Mouse (Mus musculus) frontal cortex, postnatal 36 days (tissue): ENCODE results near the gene Cox8a.

ENCODE experiments used
- DNase-seq, 2 experiments: peaks; one replicate each; pipeline ENCODE4 v3.0.0; 2022; ENCODE audit warnings: low spot score in 2 of 2

Cox8a gene

DNA sequence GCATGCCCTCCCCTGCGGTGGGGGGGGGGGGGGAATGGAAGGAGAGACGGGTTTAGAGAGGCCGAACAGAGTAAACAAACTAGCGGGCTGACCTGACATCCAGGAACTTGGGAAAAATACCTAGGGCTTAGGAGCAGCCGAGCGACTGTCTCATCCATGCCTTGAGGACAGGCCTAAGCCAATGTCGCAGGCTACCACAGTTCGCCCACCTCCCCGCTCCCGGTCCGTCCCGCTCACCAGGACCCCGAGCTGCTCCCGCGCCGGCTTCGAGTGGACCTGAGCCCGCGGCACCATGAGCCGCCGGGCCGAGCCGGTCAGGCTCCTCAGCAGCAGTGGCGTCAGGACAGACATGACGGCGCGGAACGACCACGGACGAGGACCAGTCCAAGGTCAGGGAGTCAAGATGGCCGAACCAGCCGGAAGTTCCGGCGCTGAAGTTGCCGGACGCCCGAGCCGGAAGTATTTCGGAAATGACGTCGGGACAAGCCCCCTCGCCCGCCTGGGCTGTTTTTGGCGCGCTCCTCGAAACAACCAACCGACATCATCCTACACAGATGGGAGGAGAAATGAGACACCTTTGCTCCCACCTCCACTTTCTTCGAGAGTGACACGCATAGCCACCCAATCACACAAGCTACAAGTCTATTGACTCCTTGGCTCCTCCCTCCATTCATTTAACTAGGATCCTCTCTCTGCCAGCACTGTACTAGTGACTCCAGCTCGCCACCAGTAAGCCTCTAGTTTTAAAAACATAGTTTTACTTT is at the start of gene Cox8a:
Gene Cox8a (minus strand): TSS at position 455 of the 764 bp plus-strand sequence.
- peak; percentile 97 to 98 for DNase-seq

GRCm38 (mm10) chr19:7266421-7266831 is 49.0 kb upstream of the Cox8a start:
- no peak for DNase-seq

DNA sequence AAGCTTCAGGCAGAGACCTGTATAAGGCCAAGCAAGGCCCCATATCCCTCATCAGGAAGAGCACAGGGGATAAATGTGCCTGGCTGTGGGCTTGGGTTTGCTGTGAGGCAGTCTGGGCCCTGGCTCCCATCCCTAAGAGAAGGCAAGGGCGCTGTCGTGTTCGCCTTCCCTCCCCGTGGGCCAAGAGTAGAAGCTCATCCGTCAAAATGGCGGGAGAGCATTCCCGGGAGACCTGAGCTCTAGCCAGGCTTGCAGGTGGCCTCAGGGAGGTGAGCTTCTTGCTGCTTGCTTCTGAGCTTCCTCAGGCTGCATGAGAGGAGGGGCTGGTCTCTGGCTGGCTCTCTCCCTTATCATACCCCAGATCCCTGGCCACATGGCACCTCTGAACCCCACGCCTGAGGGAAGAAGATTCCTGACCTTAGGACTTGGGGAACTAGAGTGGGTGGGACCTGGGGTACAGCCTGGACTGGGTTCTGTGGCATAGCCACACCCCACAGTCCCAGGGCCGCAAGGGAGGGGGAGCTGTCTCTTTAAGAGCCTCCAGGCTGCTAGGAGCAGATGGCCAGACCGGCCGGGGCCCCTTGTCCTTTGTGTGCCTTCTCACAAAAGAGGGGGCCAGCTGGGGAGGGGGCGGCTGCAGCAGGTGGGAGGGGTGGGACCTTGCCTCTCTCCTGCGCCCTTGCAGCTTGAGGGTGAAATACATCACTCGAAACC is 48.2 kb upstream of the Cox8a start:
- DNase-seq: no peak

DNA sequence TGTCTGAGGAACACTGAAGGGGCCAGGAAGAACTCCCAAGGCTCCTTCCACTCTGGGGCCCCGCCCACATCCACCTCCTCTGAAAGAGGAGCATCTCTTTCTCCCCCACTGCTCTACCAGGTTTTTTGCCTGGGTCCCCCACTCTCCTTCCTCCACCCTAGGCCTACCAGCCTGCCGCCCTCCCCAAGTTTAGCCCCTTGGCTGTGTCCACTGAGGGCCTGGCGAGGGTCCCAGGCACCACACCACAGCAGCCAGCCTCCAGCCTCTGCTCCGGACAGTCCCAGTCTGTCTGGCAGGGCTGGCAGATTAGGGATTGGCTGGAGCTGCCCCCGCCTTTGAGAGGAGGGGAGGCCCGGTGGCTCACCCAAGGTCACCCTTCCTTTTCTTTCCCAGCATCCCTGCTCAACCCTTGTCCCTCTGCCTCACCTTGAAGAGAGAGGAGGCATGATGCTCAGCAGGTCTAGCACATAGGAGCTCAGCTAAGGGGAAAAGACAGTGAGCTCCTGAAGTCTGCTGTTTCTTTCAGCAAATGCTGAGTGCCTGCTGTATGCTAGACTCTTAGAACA is 47.4 kb upstream of the Cox8a start:
- no peak for DNase-seq

DNA sequence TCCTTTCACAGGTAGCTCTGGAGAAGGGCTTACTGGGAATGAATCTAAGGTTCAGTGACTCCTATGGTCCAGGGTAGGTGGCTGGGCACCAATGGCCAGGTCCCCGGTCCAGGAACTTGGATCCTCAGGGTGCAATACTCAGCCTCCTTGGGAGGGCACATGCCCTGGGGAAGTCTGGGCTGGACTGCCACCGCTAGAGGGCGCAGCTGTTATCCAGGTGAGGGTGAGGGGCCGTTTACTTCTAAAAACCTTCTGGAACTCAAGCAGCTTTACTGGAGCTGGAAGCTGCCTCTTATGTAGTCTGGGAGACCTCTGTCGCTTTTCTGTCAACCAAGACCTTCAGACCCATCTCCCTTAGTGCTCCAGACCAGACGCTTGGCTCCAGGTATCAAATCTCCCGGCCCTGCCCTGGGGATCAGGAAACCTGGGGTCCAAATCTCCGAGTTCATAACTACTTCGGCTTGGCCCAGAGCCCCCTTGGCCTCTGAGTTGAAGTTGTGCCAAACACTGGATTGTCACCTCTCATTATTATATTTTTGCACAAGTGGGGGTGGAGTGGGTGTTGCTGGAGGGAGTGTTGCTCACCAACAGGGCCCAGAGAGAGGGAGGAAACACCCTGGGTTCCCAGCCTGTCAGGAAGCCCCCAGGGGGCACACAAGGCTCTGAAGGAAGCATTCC is 46.8 kb upstream of the Cox8a start:
- DNase-seq: peak; percentile 71 to 78

DNA sequence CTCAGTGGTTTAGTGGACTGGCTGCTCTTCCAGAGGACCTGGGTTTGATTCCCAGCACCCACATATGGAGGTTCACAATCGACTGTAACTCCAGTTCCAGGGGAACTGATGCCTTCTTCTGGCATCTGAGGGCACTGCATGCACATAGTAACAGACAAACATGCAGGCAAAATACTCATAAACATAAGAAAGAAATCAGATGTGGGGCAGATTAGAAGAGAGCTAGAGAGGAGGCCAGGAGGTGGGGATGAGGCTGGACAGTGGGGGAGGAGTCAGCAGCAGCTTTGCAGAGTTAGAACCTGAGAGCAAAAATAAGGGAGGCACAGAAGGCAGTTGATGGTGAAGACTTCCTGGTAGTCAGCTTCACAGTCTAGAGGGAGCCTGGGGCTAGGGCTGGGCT is 45.2 kb upstream of the Cox8a start:
- no peak for DNase-seq

GRCm38 (mm10) chr19:7261964-7262363 is 44.5 kb upstream of the Cox8a start:
- no peak for DNase-seq

- no peak for DNase-seq
Observed at GRCm38 (mm10) chr19:7261476-7261875, 44.1 kb upstream of the Cox8a start.

DNA sequence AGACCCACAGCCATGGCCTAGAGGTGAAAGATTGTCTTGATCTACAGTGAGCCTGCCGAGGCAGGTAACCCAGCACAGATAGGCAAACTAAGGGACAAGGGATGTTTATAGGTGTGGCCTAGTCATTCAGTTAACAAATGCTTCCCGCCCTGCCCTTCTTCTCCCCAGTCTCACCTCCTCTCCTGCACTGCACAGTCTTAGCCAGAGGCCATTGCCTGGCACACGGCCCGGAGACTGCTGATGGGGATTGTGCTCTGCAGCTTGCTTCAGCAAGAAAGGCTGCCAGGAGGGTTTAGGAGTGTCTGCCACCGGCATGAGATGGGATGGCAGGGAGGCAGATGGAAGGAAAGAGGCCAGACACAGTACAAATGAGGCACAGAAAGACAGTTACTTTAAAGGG is 40.5 kb upstream of the Cox8a start:
- no peak for DNase-seq

DNA sequence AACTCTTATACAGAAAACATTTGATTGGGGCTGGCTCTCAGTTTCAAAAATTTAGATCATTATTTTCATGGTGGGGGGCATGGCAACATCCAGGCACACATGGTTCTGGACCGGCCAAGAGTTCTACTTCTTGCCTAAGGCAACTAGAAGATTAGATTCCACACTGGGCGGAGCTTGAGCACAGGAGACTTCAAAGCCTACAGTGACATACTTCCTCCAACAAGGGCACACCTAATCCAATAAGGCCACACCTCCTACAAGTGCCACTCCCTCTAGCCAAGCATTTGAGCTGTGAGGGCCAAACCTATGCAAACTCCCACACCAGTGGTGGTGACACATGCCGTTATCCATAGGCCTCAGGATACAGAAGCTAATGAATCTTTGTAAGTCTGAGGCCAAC is 28.6 kb upstream of the Cox8a start:
- no peak for DNase-seq

GRCm38 (mm10) chr19:7240782-7241690 is 23.6 kb upstream of the Cox8a start, which contains the start of gene Naa40:
Gene Naa40 (minus strand): TSS chr19:7241183.
- DNase-seq: peak; percentile 92 to 93

- DNase-seq: no peak
Observed at GRCm38 (mm10) chr19:7240291-7240690, 22.9 kb upstream of the Cox8a start.

DNA sequence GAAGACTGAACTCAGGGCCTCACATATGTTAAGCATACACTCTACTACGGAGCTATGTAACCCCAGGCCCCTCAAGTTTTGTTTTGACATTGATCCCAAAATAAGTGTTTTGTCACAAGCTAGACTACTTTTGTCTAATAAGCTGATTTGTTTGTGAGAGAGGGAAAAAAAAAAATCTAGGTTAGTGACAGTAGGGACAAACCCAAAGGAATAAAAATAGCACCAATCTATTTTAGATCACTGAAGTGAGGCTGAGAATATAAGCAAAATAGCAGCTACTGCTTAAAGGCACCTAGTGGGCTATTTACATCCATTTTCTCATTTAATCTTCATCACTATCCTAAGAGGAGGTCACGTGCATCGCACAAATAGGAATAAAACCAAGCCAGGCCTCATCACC is 22.2 kb upstream of the Cox8a start:
- DNase-seq: no peak

DNA sequence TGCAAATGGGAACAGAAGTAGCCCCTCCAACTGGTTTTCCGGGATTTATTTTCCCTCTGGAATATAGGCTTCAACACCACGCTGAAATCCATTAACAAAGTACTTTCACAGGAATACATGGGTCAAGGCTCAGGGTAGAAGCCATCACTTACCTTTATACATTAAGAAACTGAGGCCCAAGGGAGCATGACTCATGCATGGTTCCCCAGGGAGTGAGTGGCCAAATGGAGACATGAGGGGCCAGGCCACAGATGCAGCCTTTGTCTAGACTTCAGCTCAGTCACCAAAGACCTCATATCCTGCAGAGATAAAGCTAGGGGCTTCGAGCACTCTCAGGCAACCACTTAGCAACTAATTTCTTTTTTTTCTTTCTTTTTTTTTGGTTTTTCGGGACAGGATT is 19.3 kb upstream of the Cox8a start:
- DNase-seq: no peak

DNA sequence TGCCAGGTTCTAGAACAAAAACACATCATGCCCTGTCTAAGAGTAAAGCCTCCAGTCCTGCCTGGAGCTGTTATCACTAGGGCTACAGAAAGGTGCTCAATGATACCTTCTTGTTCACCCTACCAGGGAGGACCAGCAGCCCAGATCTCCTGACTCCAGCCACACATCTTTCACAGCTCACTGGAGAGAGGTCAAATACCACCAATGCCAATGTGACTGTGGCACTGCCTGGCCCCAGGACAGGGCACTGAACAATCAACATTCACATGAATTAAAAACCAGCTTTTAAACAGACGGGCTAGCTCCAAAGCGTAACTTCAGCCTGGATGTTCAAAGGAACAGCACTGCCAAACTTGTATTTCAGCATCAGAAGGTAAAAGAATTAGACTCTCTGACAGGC is 18.6 kb upstream of the Cox8a start:
- DNase-seq: no peak

DNA sequence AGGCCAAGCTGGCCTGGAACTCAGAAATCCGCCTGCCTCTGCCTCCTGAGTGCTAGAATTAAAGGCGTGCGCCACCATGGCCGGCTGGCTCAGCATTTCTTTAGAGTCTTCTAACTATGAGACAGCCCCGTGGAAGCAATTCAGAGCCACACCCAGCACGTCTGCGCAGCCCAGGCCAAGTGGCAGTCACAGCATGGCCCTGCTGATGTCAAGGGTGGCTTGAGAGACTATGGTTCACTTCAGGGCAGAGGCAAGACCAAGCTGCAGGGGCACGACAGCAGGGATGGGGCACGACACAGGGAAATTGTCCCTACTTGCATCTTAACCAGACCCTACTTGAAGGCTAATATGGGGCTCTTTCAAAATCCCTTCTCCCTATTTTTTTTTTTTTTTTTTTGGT is 18.0 kb upstream of the Cox8a start:
- no peak for DNase-seq

DNA sequence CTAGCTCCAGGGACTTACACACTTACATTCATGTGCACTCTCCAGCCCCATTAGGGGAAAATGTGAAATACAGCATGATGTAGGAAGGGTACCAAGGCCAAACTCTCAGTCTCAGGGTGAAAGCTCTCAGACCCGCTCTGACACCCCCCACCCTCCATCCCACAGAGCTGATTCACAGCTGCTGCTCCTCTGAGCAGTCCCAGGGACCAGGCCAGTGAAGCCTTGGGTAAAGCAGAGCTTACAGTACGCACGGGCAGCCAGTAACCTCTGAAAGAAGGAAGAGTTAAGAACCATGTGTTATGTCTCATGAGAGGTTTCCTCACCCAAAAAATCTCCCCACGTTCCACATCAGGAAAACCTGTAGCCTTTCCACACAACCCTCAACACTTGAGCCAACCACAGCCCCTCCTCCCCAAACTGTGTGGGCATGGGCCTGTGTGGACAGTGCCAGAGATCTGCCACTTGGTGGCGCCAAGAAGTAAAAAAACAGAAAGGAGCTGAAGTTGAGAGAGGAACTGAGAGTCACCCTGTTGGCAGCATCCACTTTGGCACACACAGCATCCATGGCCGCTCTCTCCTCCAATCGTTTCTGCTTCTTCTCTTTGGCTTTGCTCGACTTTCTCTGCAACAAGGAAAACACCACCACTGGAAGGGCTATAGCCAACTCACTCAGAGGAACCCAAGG is 17.3 kb upstream of the Cox8a start:
- DNase-seq: peak; percentile 80 to 87

- no peak for DNase-seq
Observed at GRCm38 (mm10) chr19:7226511-7226914, 9.1 kb upstream of the Cox8a start.

GRCm38 (mm10) chr19:7225096-7225690 is 7.8 kb upstream of the Cox8a start:
- DNase-seq: no peak

DNA sequence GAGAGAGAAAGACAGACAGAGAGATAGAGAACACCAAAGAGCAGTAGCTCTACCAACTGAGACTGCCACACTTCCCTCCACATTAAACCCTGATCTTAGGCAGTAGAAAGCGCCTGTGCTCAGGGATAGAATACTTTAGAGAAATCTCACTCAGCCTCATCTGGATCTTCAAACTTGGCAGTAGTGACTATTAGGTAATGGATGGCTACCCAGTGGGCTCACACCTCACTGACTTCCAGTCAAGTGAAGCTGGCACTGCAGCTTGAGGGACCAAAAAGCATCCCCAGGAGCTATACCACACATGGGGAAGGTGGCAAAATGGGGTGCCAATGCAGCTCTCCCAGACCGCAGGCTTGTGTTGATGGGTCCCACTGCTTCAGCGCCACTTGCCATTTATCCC is 6.8 kb upstream of the Cox8a start:
- no peak for DNase-seq
